Mouse (Mus musculus) c-Kit-negative CD71-positive TER-119-positive erythroid progenitor cells, embryonic 14.5 days (primary cell): Measurements from ENCODE around the gene Snx29.
"Not testable (repeated sequence)": the region's sequence is repeated elsewhere in the genome, so short reads cannot be mapped to it uniquely, and the experiment has no call there.

Source experiments
- DNase-seq: peaks from one replicate; pipeline ENCODE4 v3.0.0-alpha.2; 2013; ENCODE audit warnings: low read depth, low spot score

Snx29 gene

DNA sequence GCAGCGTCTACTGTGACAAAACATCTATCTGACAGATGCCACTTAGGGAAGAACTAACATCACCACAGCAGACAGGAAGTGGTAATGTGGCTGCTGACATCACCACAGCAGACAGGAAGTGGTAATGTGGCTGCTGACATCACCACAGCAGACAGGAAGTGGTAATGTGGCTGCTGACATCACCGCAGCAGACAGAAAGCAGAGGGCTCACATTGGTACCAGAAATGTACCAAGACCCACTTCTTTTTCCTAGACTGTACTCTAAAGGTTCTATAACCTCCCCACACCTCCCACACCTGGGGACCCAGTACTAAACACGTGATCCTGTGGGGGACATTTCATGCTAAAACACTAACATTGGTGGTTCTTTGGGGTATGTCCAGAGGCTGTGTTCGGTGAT is 126.0 kb downstream of the Snx29 start:
- not testable (repeated sequence) for DNase-seq

DNA sequence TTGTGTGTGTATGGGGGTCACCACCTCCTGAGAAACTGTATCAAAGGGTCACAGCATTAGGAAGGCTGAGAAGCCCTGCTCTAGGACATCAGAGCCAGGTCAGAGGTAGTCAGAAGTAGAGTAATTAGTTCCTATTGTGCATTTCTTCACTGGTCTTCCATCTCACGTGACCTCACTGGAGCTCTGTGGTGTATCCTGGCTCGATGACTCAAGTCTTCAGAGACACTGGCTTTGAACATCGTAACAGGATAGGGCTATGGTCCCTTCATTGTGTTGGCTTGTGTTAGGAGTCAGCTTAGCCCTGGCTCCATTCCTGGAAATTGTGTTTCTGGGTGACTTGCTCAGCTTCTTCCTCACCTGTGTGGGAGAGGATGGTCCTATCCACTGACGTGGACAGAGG is 126.6 kb downstream of the Snx29 start:
- DNase-seq: no peak

DNA sequence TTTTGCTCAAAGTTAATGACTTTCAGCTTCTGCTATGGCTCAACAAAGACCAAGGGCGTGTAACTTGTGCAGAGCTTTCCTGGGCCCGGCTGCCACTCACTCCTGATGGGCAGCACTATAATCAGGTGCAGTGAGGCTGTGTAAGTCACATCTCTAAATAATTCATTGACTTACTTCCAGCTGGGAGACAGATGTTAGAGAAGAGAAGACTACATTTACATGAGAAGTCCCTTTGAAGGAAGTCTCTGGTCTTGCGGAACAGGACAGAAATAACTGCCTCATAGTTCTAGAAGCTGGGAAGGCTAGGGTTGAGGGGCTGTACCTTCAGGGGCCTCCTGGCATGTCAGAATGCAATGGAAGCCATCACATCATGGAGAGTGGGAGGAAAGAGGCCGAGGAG is 127.9 kb downstream of the Snx29 start:
- no peak for DNase-seq

DNA sequence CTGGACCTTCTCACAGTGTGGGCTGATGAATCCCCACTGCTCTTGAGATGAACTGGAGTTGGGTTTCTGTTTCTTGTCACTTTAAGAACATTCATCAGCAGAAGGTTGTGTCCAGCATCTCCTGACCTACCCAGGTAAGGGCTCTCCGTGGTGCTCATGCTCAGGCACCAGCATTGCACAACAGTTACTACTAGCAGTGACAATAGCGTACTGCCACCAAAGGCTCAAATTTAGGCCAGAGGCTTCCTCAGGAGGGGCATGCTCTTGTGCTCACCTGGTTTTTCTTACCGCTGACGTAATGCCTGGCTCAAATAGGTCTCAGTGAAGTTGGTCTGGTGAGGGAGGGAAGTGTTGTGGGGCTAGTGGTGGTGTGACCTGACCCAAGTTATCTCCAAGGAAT is 132.2 kb downstream of the Snx29 start:
- no peak for DNase-seq

DNA sequence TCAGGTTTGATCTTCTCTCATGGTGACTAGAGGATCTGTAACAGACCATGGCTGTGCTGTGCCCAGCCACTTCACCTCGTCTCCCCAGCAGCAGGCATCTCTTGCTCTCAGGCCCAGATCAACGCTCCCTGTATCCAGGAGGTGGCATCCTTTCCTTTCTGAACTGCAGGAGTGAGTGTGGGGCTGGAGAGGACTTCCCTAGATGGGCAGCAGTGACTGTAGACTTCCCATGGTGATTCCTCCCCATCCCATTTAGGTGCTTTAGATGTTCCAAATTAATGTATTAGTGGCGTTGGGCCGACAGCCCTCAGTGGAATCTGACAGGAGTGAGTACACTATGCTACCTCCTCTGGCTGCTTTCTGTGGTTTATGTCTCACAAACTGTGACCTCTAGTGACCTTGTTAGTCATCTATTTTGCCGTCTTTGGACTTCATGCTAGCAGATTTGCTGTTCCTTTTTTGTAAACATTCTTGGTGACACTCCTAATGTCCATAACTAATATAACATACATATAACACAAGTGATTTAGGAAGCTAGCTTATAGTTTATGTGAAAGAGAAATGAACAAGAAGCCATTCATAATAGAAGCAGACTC is 132.9 kb downstream of the Snx29 start:
- no peak for DNase-seq

DNA sequence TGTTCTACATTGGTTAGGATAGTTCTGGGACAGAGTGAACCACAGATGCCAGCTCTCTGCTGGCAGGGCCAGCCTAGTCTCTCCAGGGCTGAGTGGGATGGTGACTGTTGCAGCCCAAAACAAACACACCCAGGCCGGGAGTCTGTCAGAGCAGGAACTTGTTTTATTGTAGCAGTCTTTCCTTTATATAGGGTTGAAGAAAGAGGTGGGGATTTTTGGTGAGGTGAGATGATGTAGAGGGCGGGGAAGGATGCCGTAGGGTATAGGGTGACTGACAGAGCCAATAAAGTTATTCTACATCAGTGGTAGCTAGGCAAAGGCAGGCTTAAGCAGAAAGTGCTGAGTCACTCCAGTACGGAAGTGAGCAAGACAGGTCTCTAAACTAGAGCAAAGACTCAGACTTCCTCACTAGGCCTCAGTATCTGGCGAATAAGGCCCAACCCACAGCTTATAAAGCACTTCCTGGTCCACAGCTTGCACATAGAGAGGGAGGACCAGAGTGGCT is 133.5 kb downstream of the Snx29 start:
- DNase-seq: peak; percentile 3

DNA sequence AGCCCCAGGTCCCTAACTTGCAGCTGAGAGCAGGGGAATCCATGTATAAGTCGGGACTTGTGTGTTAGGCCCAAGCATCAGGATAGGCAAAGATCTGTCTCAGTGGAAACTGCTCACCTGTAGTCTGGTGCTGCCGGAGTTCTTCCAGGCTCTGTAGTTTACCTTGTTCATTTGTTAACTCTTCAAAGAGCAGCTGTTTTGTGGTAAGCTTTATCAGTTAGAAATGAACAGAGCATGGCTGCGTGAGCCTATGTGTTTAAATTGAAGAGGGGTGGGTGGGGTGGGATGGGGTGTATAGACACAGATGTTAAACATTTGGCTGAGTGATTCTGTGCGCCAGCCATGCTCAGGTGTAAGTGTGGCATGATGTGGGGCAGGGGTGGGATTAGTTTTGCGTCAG is 134.4 kb downstream of the Snx29 start:
- DNase-seq: no peak

DNA sequence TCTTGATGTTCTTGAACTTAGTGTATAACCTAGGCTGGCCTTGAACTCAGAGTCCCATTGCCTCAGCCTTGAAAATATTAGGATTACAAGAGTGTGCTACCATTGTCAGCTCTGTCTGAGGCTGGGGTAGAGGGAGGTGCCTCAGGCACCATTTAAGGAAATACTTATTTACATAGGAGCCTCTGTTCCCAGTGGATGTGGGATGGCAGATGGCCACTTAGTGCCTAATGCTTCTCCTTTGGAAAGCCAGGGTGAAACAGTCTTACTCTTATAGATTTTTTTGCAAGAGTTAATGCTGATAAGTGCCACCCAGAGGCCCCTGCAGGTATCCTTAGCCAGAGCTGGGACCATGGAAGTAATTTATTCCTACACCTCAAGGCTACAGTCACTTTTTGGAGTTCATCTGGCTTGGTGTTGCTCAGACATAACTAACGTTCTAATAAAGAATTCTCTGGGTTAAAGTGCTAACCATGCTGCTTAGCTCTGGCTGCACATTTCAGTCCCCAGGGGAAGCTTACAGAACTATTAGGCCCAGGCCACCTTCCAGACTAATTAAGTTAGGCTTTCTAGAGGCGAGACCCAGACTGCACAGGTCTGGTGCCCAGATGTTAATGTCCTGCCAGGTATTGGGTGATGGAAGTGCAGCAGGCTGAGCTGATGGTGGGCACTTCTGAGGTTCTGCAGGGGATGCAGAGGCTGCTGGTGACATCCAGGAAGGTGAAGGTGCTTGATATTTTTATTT is 135.1 kb downstream of the Snx29 start:
- DNase-seq: no peak

DNA sequence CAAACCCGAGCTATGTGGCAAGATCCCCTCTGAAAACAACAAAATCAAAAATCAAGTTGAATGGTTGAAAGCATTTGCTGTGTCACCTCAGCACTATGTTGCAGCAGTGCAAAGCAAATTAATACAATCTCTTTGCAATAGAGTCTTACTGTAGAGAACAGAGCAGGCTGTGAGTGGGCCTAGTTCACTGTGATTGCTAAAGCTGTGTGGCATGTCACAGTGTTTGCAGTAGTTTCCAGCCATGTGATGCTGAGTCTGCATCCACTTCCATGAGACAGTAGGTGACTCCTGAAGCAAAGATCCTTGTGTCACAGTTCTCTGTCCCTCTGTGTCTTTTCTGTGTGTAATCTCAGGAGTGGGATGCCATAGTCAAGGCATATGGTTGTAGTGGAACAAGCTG is 137.5 kb downstream of the Snx29 start:
- no peak for DNase-seq

DNA sequence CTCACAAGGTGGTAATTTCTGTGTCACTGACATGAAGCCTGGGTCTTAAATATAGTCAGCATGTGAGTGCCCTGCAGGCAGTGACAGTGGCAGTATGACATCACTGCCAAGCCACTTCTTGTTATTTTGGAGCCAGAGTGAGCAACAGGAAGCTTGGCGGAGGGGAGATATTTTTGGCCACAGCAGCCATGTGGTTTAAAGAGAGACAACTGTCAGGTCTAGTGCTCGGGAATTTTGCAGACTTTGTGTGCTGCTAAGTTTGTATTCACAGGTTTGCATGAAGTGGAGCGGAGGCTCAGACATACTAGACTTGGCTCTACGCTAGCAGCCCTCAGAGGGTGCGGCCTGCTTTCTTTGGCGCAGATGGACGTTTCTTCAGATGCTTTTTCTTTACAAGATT is 138.9 kb downstream of the Snx29 start:
- no peak for DNase-seq

DNA sequence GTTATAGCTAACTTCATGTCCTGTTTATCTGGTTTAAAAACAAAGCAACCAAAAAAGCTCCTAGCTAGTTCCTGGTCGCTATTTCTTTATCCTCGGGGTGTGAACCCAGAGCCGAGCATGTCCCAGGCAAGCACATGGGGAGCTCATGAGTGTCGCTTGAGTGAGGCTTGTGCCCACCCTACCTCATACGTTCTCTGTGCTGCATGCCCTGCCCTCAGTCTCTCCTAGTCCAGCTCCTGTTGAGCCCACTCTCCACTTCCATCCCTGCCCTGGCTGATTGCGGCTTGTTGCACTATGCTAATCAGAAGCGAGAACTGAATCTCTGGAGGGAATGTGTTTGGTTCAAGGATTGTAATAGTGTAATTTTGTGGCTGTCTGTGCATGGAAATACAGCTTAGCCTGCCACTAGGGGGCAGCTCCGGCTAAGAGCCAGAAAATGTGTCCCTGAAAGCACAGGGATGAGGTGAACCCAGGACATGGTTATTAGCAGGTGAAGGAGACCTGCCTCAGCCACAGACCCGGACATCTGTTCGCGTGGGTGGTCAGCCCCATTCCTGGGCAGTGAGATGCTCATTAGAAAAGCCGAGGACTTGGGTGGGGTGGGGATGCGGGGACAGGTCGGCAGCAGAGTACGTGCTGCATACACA is 145.9 kb downstream of the Snx29 start:
- peak; percentile 15 for DNase-seq

DNA sequence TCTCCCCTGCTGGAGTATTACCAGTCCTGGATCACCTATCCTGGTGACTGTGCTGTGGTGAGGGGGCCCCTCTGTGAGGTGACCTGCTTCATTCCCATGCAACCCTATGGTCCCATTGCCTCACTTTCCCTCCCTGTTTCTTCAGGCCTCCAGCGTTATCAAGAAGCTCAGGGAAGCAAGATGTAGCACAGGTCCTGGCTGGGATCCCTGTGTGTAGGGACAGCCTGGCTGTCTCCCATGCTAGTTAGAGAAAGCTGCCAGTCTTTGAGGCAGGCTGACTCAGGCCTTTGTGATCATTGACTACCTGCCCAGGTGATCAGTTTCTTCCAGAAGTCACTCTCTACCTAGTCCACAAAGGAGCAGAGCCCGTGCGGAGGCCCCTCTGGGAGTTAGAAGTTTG is 146.8 kb downstream of the Snx29 start:
- DNase-seq: no peak

DNA sequence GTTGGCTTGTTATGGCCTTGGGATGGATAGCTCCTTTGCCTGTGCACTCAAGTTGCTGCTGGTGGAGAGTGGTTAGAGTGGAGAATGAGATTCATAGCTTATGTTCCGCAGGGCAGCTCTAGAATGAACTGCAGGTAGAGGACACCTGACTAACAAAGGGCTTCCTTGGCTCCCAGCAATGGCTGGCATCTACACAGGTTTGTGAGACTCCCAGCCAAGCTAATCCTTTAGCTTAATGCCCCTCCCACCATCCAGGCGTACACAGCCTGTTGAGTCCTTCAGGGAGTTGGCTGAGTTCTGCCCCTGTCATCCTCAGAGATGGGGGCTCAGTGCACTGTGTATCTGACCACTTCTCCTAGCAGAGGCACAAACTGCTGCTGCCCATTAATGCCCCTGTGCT is 148.5 kb downstream of the Snx29 start:
- no peak for DNase-seq

DNA sequence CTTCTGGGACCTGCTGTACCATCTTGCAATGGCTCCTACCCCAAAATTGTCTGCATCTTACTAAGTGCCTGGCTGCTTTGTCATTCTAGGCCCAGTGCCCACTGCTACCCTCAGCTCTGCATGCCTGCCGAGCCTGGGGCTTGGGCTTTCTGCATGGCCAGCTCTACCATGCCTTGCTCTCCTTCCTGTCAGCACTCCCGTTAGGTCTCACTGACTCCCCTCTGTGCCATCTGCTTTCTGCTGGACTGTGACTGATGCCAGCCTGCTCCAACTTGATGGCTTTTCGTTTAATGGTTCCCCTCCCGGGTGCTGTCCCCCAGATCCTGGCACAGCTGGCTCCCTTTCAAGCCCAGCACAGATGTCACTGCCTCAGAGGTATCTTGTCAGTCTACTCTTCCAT is 150.1 kb downstream of the Snx29 start:
- DNase-seq: no peak

DNA sequence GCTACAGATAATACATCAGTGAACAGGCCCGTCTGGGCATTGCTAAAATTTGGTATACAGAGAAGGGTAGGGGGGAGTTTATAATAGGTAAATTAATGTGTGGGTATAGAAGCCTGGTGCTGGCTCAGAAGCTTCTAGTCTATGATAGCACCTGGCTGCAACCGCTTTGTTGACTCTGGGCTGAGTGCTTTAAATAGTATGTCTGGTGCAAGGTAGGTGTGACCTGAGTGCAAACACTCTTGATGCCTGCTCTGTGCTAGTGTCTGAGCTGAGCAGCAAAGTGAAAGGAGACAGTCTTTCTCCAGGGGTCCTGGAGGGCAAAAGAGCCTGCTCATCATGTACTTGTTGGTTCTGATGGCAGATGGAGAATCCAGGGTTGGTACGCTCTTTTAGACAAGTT is 150.8 kb downstream of the Snx29 start:
- no peak for DNase-seq

DNA sequence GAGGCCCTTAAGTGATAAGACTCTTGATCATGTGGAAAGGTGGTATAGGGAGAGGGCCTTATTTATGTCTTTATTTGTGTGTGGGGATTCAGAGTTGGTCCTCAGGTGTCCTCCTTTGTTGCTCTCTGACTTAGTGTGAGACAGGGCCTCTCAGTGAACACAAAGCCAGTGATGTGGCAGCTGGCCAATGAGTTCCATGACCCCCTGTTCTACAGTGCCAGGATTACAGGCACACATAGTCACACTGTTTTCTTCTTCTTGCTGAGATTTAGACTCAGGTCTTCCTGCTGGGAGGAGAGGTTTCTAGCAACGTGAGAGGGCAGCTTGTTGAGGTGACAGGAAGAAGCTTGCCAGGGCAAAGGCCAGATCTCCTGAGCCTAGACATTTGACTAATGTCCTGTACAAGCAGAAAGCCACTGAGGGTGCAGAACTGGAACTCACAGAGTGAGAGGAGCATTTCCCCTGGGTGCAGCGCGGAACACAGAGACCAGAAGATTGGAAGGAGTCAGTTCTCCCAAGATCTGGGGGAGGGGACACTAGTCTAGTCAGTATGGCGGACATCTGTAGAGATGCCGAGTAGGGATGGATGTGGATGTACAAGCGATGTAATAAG is 151.3 kb downstream of the Snx29 start:
- no peak for DNase-seq

DNA sequence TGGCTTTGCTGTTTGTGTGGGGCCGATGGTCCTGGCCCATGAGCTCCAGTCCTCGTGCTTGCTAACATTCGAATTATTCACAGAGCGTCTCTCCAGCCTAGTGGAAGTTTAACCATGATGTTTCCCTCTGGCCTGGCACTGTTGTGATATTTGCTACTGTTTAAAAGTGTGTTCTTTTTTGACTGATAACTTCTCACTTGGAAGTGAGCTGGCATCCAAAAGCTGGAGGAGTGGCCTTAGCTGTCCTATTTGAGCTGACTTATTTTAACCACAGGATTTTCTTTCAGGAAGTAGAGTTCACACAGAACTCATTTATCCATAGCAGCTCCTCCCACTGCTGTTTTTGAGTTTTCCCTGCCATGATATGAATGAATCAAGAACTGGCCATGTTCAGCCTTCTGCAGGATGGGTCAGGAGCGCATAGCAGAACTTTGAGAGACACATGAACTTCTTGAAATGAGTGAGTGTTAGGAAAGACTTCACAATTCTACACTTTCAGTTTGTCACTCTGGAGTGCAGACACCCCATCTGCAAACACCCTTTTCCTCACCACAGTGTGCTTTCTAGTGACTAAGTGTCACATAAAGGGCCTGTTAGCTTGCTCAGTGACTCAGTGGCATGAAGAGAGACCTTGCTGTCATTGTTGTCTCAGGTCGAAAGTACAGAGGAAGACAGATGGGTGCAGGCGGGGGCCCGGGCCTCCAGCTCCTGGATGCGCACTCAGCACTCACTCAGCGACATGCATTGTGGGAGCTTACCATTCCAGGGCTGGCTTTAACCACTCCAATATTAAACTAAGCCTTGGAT is 152.6 kb downstream of the Snx29 start:
- no peak for DNase-seq

DNA sequence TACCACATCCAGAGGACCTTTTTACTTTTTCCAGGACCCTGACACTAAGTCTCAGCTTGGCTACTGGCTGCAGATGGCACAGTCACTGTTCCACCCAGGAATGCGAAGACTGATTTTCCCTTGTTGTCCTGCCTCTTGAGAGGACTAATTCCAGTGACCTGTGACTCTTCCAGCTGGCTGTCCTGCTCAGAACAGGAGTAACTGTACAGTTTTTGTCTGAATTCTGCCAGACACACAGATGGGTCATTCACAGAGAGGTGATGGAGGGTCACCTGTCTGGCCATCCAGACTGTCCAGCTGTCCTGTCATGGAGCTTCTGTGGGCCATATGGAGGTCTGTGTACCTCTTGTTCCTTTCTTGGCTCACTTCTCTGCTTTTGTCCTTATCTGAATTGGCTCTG is 153.6 kb downstream of the Snx29 start:
- DNase-seq: no peak

DNA sequence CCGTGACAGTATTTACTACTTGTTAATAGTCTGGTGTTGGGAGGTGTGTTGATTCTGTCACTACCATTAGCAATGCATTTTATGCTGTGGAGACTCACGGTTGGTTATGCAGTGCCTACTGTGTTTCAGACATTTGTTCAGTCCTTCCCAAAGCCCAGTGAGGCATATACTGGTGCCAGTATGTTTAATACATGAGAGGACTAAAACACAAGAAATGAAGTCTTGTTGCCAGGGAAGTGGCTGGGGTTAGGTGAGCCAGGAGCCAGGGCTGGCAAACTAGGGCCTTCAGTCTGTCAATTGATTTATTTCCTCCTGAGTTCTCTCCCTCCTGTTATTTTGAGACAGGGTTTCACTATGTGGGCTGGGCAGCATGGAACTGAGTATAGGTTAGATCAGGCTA is 154.3 kb downstream of the Snx29 start:
- no peak for DNase-seq

DNA sequence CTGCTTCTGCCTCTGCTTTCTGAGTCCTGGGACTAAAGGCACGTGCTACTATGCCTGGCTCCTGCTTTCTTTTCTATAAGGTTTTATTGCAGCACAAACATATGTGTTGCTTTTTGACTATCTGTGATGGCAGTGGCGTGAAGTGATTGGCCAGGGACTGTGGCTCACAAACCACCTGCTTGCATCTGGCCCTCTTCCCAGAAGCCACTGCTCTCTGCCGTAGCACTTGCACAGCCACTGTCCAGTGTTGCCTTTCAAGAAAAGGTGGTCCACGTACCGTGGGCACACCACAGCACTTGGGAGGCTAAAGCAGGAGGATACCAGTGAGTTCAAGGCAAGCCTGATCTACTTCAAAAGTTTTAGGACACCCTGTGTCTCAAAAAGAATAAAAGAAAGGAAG is 154.9 kb downstream of the Snx29 start:
- no peak for DNase-seq

DNA sequence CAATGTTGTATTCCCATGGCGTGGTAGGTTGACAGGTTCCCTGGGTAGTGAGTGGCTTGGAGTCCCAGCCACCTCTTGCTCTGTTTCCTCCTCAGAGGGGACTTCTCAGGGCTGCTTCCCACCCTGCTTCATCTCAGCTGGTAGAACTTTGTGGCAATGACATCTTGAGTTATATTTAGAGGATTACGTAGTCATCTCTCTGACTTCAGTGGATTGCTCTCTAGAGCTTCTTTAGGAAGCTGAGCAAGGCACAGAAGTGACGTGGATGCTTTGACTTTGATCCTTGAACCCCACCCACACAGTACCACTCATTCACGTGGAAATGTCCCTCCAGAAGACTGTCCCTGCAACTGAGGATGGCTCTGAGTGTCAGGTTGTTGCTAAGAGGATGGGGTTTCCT is 156.9 kb downstream of the Snx29 start:
- DNase-seq: no peak

DNA sequence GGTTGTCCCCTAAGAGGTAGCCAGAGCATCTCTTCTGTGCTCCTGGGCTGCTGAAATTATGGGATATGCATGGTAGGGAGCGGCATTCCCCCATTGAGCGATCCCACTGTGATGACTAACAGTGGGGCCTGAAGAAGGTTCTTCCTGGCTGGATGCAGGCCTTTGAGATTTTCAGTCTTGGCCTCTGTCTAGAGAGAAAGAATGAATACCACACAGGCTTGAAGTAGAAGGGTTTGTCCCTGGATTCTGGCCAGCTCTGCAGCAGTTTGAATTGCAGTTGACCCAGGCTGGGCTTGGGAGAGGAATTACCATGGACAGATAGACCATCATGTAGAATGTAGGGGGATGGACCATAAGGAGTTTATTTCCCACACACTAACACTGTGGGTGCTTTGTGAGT is 159.5 kb downstream of the Snx29 start:
- DNase-seq: no peak
